Mouse (Mus musculus): ENCODE results near the gene Tbrg1. TPM values are rescaled to one million over a fixed set of nuclear protein-coding genes. Genes with fewer than 3 reads are reported as not detected.

Gene Tbrg1
- polyA plus RNA-seq, 1 experiment from 2014 or later = 137 TPM

- H3K4me1 ChIP-seq (ENCODE audit: control insufficient read depth, insufficient read depth, low read length) = no peaks in the 10 kb centered on the region
- DNase-seq (ENCODE audit: low spot score) (no peak), ATAC-seq (replicated peaks; ENCODE audit: insufficient number of reproducible peaks, low FRiP score, low TSS enrichment, low read depth) (no peak)
- peaks cover 18% of the 10 kb centered on the region for H3K36me3 ChIP-seq (replicated peaks; ENCODE audit: control insufficient read depth, insufficient read depth, low read depth, low read length)
- 96% methylated on average over 5 of the region's 5 CpGs for WGBS
- no peak overlapping the region for H3K9ac ChIP-seq (replicated peaks; ENCODE audit: low read length)
- no peak overlapping the region for H3K27ac ChIP-seq (replicated peaks; ENCODE audit: low read depth, low read length)
- H3K4me2 ChIP-seq (ENCODE audit: low read depth, low read length) = no peak overlapping the region
- H3K9me3 ChIP-seq (replicated peaks; ENCODE audit: control insufficient read depth, low read length) = no peaks in the 10 kb centered on the region
- H3K4me3 ChIP-seq (ENCODE audit: low read depth, low read length) = no peak overlapping the region
- no peaks in the 10 kb centered on the region for H3K27me3 ChIP-seq (ENCODE audit: control insufficient read depth, insufficient read depth, low read length)
These were observed 6.5 kb downstream of the Tbrg1 start for GRCm38 (mm10) chr9:37650639-37651038.

- Histone ChIP-seq H3K4me2 (ENCODE audit: low read depth, low read length) (no peak overlapping the region), H3K4me3 (ENCODE audit: low read depth, low read length) (no peak overlapping the region), H3K36me3 (replicated peaks; ENCODE audit: control insufficient read depth, insufficient read depth, low read depth, low read length) (peaks cover 16% of the 10 kb centered on the region), H3K27me3 (ENCODE audit: control insufficient read depth, insufficient read depth, low read length) (no peaks in the 10 kb centered on the region), H3K9ac (replicated peaks; ENCODE audit: low read length) (no peak overlapping the region), H3K9me3 (replicated peaks; ENCODE audit: control insufficient read depth, low read length) (no peaks in the 10 kb centered on the region), H3K4me1 (ENCODE audit: control insufficient read depth, insufficient read depth, low read length) (no peaks in the 10 kb centered on the region), H3K27ac (replicated peaks; ENCODE audit: low read depth, low read length) (no peak overlapping the region)
- DNase-seq (ENCODE audit: low spot score) (no peak), ATAC-seq (replicated peaks; ENCODE audit: insufficient number of reproducible peaks, low FRiP score, low TSS enrichment, low read depth) (no peak)
- WGBS = 85% methylated on average over 3 of the region's 3 CpGs
These were observed 10.9 kb downstream of the Tbrg1 start for GRCm38 (mm10) chr9:37646246-37646645.

GRCm38 (mm10) chr9:37638721-37639120 is 18.4 kb downstream of the Tbrg1 start:
- DNase-seq (ENCODE audit: low spot score) (no peak), ATAC-seq (replicated peaks; ENCODE audit: insufficient number of reproducible peaks, low FRiP score, low TSS enrichment, low read depth) (no peak)
- no peaks in the 10 kb centered on the region for H3K4me1 ChIP-seq (ENCODE audit: control insufficient read depth, insufficient read depth, low read length)
- H3K9ac ChIP-seq (replicated peaks; ENCODE audit: low read length) = no peak overlapping the region
- H3K36me3 ChIP-seq (replicated peaks; ENCODE audit: control insufficient read depth, insufficient read depth, low read depth, low read length) = no peaks in the 10 kb centered on the region
- H3K27ac ChIP-seq (replicated peaks; ENCODE audit: low read depth, low read length) = no peak overlapping the region
- H3K4me2 ChIP-seq (ENCODE audit: low read depth, low read length) = no peak overlapping the region
- H3K9me3 ChIP-seq (replicated peaks; ENCODE audit: control insufficient read depth, low read length) = no peaks in the 10 kb centered on the region
- no peak overlapping the region for H3K4me3 ChIP-seq (ENCODE audit: low read depth, low read length)
- 80% methylated on average over 3 of the region's 3 CpGs for WGBS
- H3K27me3 ChIP-seq (ENCODE audit: control insufficient read depth, insufficient read depth, low read length) = no peaks in the 10 kb centered on the region

GRCm38 (mm10) chr9:37636800-37637542 is 20.1 kb downstream of the Tbrg1 start:
- H3K4me1 ChIP-seq (ENCODE audit: control insufficient read depth, insufficient read depth, low read length) = no peaks in the 10 kb centered on the region
- no peak overlapping the region for H3K27ac ChIP-seq (replicated peaks; ENCODE audit: low read depth, low read length)
- WGBS = 68% methylated on average over 6 of the region's 6 CpGs
- H3K9ac ChIP-seq (replicated peaks; ENCODE audit: low read length) = no peak overlapping the region
- H3K27me3 ChIP-seq (ENCODE audit: control insufficient read depth, insufficient read depth, low read length) = no peaks in the 10 kb centered on the region
- ATAC-seq (replicated peaks; ENCODE audit: insufficient number of reproducible peaks, low FRiP score, low TSS enrichment, low read depth) (no peak), DNase-seq (ENCODE audit: low spot score) (no peak)
- no peak overlapping the region for H3K4me3 ChIP-seq (ENCODE audit: low read depth, low read length)
- H3K9me3 ChIP-seq (replicated peaks; ENCODE audit: control insufficient read depth, low read length) = no peaks in the 10 kb centered on the region
- H3K36me3 ChIP-seq (replicated peaks; ENCODE audit: control insufficient read depth, insufficient read depth, low read depth, low read length) = no peaks in the 10 kb centered on the region
- no peak overlapping the region for H3K4me2 ChIP-seq (ENCODE audit: low read depth, low read length)

GRCm38 (mm10) chr9:37636335-37636734 is 20.8 kb downstream of the Tbrg1 start:
- H3K4me2 ChIP-seq (ENCODE audit: low read depth, low read length) = no peak overlapping the region
- peak; percentile 66 for DNase-seq (ENCODE audit: low spot score)
- no peak overlapping the region for H3K4me3 ChIP-seq (ENCODE audit: low read depth, low read length)
- no peak overlapping the region for H3K27ac ChIP-seq (replicated peaks; ENCODE audit: low read depth, low read length)
- no peaks in the 10 kb centered on the region for H3K36me3 ChIP-seq (replicated peaks; ENCODE audit: control insufficient read depth, insufficient read depth, low read depth, low read length)
- H3K9me3 ChIP-seq (replicated peaks; ENCODE audit: control insufficient read depth, low read length) = no peaks in the 10 kb centered on the region
- no peaks in the 10 kb centered on the region for H3K27me3 ChIP-seq (ENCODE audit: control insufficient read depth, insufficient read depth, low read length)
- no peaks in the 10 kb centered on the region for H3K4me1 ChIP-seq (ENCODE audit: control insufficient read depth, insufficient read depth, low read length)
- no peak overlapping the region for H3K9ac ChIP-seq (replicated peaks; ENCODE audit: low read length)
- WGBS = 21% methylated on average over 7 of the region's 7 CpGs
- ATAC-seq (replicated peaks; ENCODE audit: insufficient number of reproducible peaks, low FRiP score, low TSS enrichment, low read depth) = no peak

GRCm38 (mm10) chr9:37634269-37634668 is 22.8 kb downstream of the Tbrg1 start:
- ATAC-seq (replicated peaks; ENCODE audit: insufficient number of reproducible peaks, low FRiP score, low TSS enrichment, low read depth) (no peak), DNase-seq (ENCODE audit: low spot score) (no peak)
- no peak overlapping the region for H3K27ac ChIP-seq (replicated peaks; ENCODE audit: low read depth, low read length)
- H3K9ac ChIP-seq (replicated peaks; ENCODE audit: low read length) = no peak overlapping the region
- H3K4me1 ChIP-seq (ENCODE audit: control insufficient read depth, insufficient read depth, low read length) = no peaks in the 10 kb centered on the region
- WGBS = 91% methylated on average over 3 of the region's 3 CpGs
- H3K9me3 ChIP-seq (replicated peaks; ENCODE audit: control insufficient read depth, low read length) = no peaks in the 10 kb centered on the region
- H3K4me3 ChIP-seq (ENCODE audit: low read depth, low read length) = no peak overlapping the region
- H3K36me3 ChIP-seq (replicated peaks; ENCODE audit: control insufficient read depth, insufficient read depth, low read depth, low read length) = no peaks in the 10 kb centered on the region
- H3K4me2 ChIP-seq (ENCODE audit: low read depth, low read length) = no peak overlapping the region
- H3K27me3 ChIP-seq (ENCODE audit: control insufficient read depth, insufficient read depth, low read length) = no peaks in the 10 kb centered on the region

GRCm38 (mm10) chr9:37632305-37632704 is 24.8 kb downstream of the Tbrg1 start:
- no peak overlapping the region for H3K4me2 ChIP-seq (ENCODE audit: low read depth, low read length)
- no peak overlapping the region for H3K9ac ChIP-seq (replicated peaks; ENCODE audit: low read length)
- WGBS = 83% methylated on average over 2 of the region's 2 CpGs
- H3K9me3 ChIP-seq (replicated peaks; ENCODE audit: control insufficient read depth, low read length) = no peaks in the 10 kb centered on the region
- DNase-seq (ENCODE audit: low spot score) = no peak
- no peak for ATAC-seq (replicated peaks; ENCODE audit: insufficient number of reproducible peaks, low FRiP score, low TSS enrichment, low read depth)
- H3K36me3 ChIP-seq (replicated peaks; ENCODE audit: control insufficient read depth, insufficient read depth, low read depth, low read length) = no peaks in the 10 kb centered on the region
- H3K4me3 ChIP-seq (ENCODE audit: low read depth, low read length) = no peak overlapping the region
- H3K4me1 ChIP-seq (ENCODE audit: control insufficient read depth, insufficient read depth, low read length) = no peaks in the 10 kb centered on the region
- no peak overlapping the region for H3K27ac ChIP-seq (replicated peaks; ENCODE audit: low read depth, low read length)
- H3K27me3 ChIP-seq (ENCODE audit: control insufficient read depth, insufficient read depth, low read length) = no peaks in the 10 kb centered on the region

- no peak for DNase-seq (ENCODE audit: low spot score)
- H3K27ac ChIP-seq (replicated peaks; ENCODE audit: low read depth, low read length) = no peak overlapping the region
- H3K9me3 ChIP-seq (replicated peaks; ENCODE audit: control insufficient read depth, low read length) = no peaks in the 10 kb centered on the region
- no peak overlapping the region for H3K9ac ChIP-seq (replicated peaks; ENCODE audit: low read length)
- no peaks in the 10 kb centered on the region for H3K36me3 ChIP-seq (replicated peaks; ENCODE audit: control insufficient read depth, insufficient read depth, low read depth, low read length)
- no peaks in the 10 kb centered on the region for H3K27me3 ChIP-seq (ENCODE audit: control insufficient read depth, insufficient read depth, low read length)
- H3K4me1 ChIP-seq (ENCODE audit: control insufficient read depth, insufficient read depth, low read length) = no peaks in the 10 kb centered on the region
- WGBS = 88% methylated on average over 2 of the region's 2 CpGs
- no peak for ATAC-seq (replicated peaks; ENCODE audit: insufficient number of reproducible peaks, low FRiP score, low TSS enrichment, low read depth)
- H3K4me3 ChIP-seq (ENCODE audit: low read depth, low read length) = no peak overlapping the region
- no peak overlapping the region for H3K4me2 ChIP-seq (ENCODE audit: low read depth, low read length)
These were observed 27.2 kb downstream of the Tbrg1 start for GRCm38 (mm10) chr9:37629941-37630340.
